Mouse (Mus musculus): ENCODE measurements around the gene Fpgs. TPM values are rescaled to one million over a fixed set of nuclear protein-coding genes. Genes with fewer than 3 reads are reported as not detected.

Gene Fpgs
- polyA plus RNA-seq, 1 experiment from 2014 or later = 33.2 TPM

GRCm38 (mm10) chr2:32720681-32721229 lies 16.8 kb upstream of the Fpgs start, which contains the start of gene Sh2d3c:
Sh2d3c (plus strand) TSS chr2:32721055.
- Histone ChIP-seq H3K4me3 (ENCODE audit: low read length) (peak within 1 kb of the TSS; percentile 17; the same call in 1 of the 2 replicates), H3K27me3 (ENCODE audit: control insufficient read depth, insufficient read depth, low read length) (no peaks in the 10 kb centered on the region), H3K27ac (ENCODE audit: low read depth, low read length) (peak within 1 kb of the TSS; percentile 24; the same call in 1 of the 2 replicates), H3K4me2 (replicated peaks; ENCODE audit: low read depth, low read length) (peak within 1 kb of the TSS; percentile 34), H3K36me3 (ENCODE audit: control insufficient read depth, insufficient read depth, low read length) (no peaks in the 10 kb centered on the region), H3K4me1 (ENCODE audit: control insufficient read depth, insufficient read depth, low read length) (peaks cover 3% of the 10 kb centered on the region; the same call in 1 of the 2 replicates), H3K9me3 (ENCODE audit: control insufficient read depth, low read length) (no peaks in the 10 kb centered on the region), H3K9ac (ENCODE audit: low read depth, low read length) (peak within 1 kb of the TSS; percentile 20; the same call in 1 of the 2 replicates)
- 28% methylated on average over 8 of the region's 8 CpGs for WGBS
- ATAC-seq (ENCODE audit: low FRiP score, low TSS enrichment) = peak; percentile 70

- no peak overlapping the region for H3K9ac ChIP-seq (ENCODE audit: low read depth, low read length)
- no peak overlapping the region for H3K27ac ChIP-seq (ENCODE audit: low read depth, low read length)
- no peaks in the 10 kb centered on the region for H3K27me3 ChIP-seq (ENCODE audit: control insufficient read depth, insufficient read depth, low read length)
- H3K4me2 ChIP-seq (replicated peaks; ENCODE audit: low read depth, low read length) = no peak overlapping the region
- no peak for ATAC-seq (ENCODE audit: low FRiP score, low TSS enrichment)
- H3K36me3 ChIP-seq (ENCODE audit: control insufficient read depth, insufficient read depth, low read length) = no peaks in the 10 kb centered on the region
- no peak overlapping the region for H3K4me3 ChIP-seq (ENCODE audit: low read length)
- 86% methylated on average over 3 of the region's 3 CpGs for WGBS
- no peaks in the 10 kb centered on the region for H3K9me3 ChIP-seq (ENCODE audit: control insufficient read depth, low read length)
- H3K4me1 ChIP-seq (ENCODE audit: control insufficient read depth, insufficient read depth, low read length) = peaks cover 3% of the 10 kb centered on the region; the same call in 1 of the 2 replicates
Measured at GRCm38 (mm10) chr2:32720053-32720452, 16.1 kb upstream of the Fpgs start.

GRCm38 (mm10) chr2:32718761-32719160 lies 14.8 kb upstream of the Fpgs start:
- no peak for ATAC-seq (ENCODE audit: low FRiP score, low TSS enrichment)
- 58% methylated on average over 9 of the region's 9 CpGs for WGBS
- Histone ChIP-seq H3K27ac (ENCODE audit: low read depth, low read length) (no peak overlapping the region), H3K4me2 (replicated peaks; ENCODE audit: low read depth, low read length) (no peak overlapping the region), H3K4me1 (ENCODE audit: control insufficient read depth, insufficient read depth, low read length) (peaks cover 5% of the 10 kb centered on the region; the same call in 1 of the 2 replicates), H3K4me3 (ENCODE audit: low read length) (no peak overlapping the region), H3K9me3 (ENCODE audit: control insufficient read depth, low read length) (no peaks in the 10 kb centered on the region), H3K9ac (ENCODE audit: low read depth, low read length) (no peak overlapping the region), H3K36me3 (ENCODE audit: control insufficient read depth, insufficient read depth, low read length) (no peaks in the 10 kb centered on the region), H3K27me3 (ENCODE audit: control insufficient read depth, insufficient read depth, low read length) (no peaks in the 10 kb centered on the region)

GRCm38 (mm10) chr2:32714987-32715425 lies 11.1 kb upstream of the Fpgs start:
- Histone ChIP-seq H3K9ac (ENCODE audit: low read depth, low read length) (0 out of 2 replicates have a peak overlapping the region, but pooled peaks have one; percentile 23), H3K4me3 (ENCODE audit: low read length) (no peak overlapping the region), H3K36me3 (ENCODE audit: control insufficient read depth, insufficient read depth, low read length) (peaks cover 15% of the 10 kb centered on the region), H3K27ac (ENCODE audit: low read depth, low read length) (no peak overlapping the region), H3K4me1 (ENCODE audit: control insufficient read depth, insufficient read depth, low read length) (peaks cover 12% of the 10 kb centered on the region), H3K27me3 (ENCODE audit: control insufficient read depth, insufficient read depth, low read length) (no peaks in the 10 kb centered on the region), H3K9me3 (ENCODE audit: control insufficient read depth, low read length) (no peaks in the 10 kb centered on the region), H3K4me2 (replicated peaks; ENCODE audit: low read depth, low read length) (no peak overlapping the region)
- 67% methylated on average over 4 of the region's 4 CpGs for WGBS
- ATAC-seq (ENCODE audit: low FRiP score, low TSS enrichment) = no peak

- H3K9ac ChIP-seq (ENCODE audit: low read depth, low read length) = 0 out of 2 replicates have a peak overlapping the region, but pooled peaks have one; percentile 23
- H3K27ac ChIP-seq (ENCODE audit: low read depth, low read length) = peak overlapping the region; percentile 97; the same call in 1 of the 2 replicates
- H3K36me3 ChIP-seq (ENCODE audit: control insufficient read depth, insufficient read depth, low read length) = peaks cover 22% of the 10 kb centered on the region
Measured at GRCm38 (mm10) chr2:32714117-32714986, 10.4 kb upstream of the Fpgs start.

GRCm38 (mm10) chr2:32712934-32713817 lies 9.2 kb upstream of the Fpgs start, which contains the start of gene Cdk9:
Cdk9 (minus strand) TSS chr2:32713076.
- Histone ChIP-seq H3K9me3 (ENCODE audit: control insufficient read depth, low read length) (no peaks in the 10 kb centered on the region), H3K36me3 (ENCODE audit: control insufficient read depth, insufficient read depth, low read length) (peaks cover 31% of the 10 kb centered on the region), H3K4me3 (ENCODE audit: low read length) (peak within 1 kb of the TSS; percentile 89), H3K27ac (ENCODE audit: low read depth, low read length) (peak within 1 kb of the TSS; percentile 97), H3K4me1 (ENCODE audit: control insufficient read depth, insufficient read depth, low read length) (peaks cover 12% of the 10 kb centered on the region), H3K27me3 (ENCODE audit: control insufficient read depth, insufficient read depth, low read length) (no peaks in the 10 kb centered on the region), H3K9ac (ENCODE audit: low read depth, low read length) (peak within 1 kb of the TSS; percentile 88), H3K4me2 (replicated peaks; ENCODE audit: low read depth, low read length) (peak within 1 kb of the TSS; percentile 59)
- under 1% methylated on average over 44 of the region's 79 CpGs for WGBS
- peak; percentile 88 for ATAC-seq (ENCODE audit: low FRiP score, low TSS enrichment)

More at GRCm38 (mm10) chr2:32714117-32714986, 10.4 kb upstream of the Fpgs start:
- Histone ChIP-seq H3K27me3 (ENCODE audit: control insufficient read depth, insufficient read depth, low read length) (no peaks in the 10 kb centered on the region), H3K4me1 (ENCODE audit: control insufficient read depth, insufficient read depth, low read length) (peaks cover 12% of the 10 kb centered on the region), H3K4me2 (replicated peaks; ENCODE audit: low read depth, low read length) (peak overlapping the region; percentile 59; the same call in 1 of the 2 replicates), H3K4me3 (ENCODE audit: low read length) (no peak overlapping the region), H3K9me3 (ENCODE audit: control insufficient read depth, low read length) (no peaks in the 10 kb centered on the region)
- WGBS = 49% methylated on average over 11 of the region's 11 CpGs
- ATAC-seq (ENCODE audit: low FRiP score, low TSS enrichment) = no peak

GRCm38 (mm10) chr2:32712586-32712933 lies 8.6 kb upstream of the Fpgs start:
- under 1% methylated on average over 36 of the region's 44 CpGs for WGBS

GRCm38 (mm10) chr2:32712108-32712551 lies 8.2 kb upstream of the Fpgs start:
- Histone ChIP-seq H3K4me1 (ENCODE audit: control insufficient read depth, insufficient read depth, low read length) (peaks cover 12% of the 10 kb centered on the region), H3K27me3 (ENCODE audit: control insufficient read depth, insufficient read depth, low read length) (no peaks in the 10 kb centered on the region), H3K4me2 (replicated peaks; ENCODE audit: low read depth, low read length) (peak overlapping the region; percentile 59), H3K27ac (ENCODE audit: low read depth, low read length) (peak overlapping the region; percentile 97), H3K36me3 (ENCODE audit: control insufficient read depth, insufficient read depth, low read length) (peaks cover 41% of the 10 kb centered on the region), H3K4me3 (ENCODE audit: low read length) (peak overlapping the region; percentile 89), H3K9me3 (ENCODE audit: control insufficient read depth, low read length) (no peaks in the 10 kb centered on the region), H3K9ac (ENCODE audit: low read depth, low read length) (peak overlapping the region; percentile 88)
- under 1% methylated on average over 41 of the region's 41 CpGs for WGBS
- ATAC-seq (ENCODE audit: low FRiP score, low TSS enrichment) = peak; percentile 69

More at GRCm38 (mm10) chr2:32712586-32712933, 8.6 kb upstream of the Fpgs start:
- Histone ChIP-seq H3K4me3 (ENCODE audit: low read length) (peak overlapping the region; percentile 89), H3K36me3 (ENCODE audit: control insufficient read depth, insufficient read depth, low read length) (peaks cover 37% of the 10 kb centered on the region), H3K9ac (ENCODE audit: low read depth, low read length) (peak overlapping the region; percentile 88), H3K4me1 (ENCODE audit: control insufficient read depth, insufficient read depth, low read length) (peaks cover 12% of the 10 kb centered on the region), H3K27ac (ENCODE audit: low read depth, low read length) (peak overlapping the region; percentile 97), H3K9me3 (ENCODE audit: control insufficient read depth, low read length) (no peaks in the 10 kb centered on the region), H3K27me3 (ENCODE audit: control insufficient read depth, insufficient read depth, low read length) (no peaks in the 10 kb centered on the region), H3K4me2 (replicated peaks; ENCODE audit: low read depth, low read length) (peak overlapping the region; percentile 59)
- ATAC-seq (ENCODE audit: low FRiP score, low TSS enrichment) = peak; percentile 86
